Mouse (Mus musculus) urinary bladder, postnatal 25 days (tissue): ENCODE measurements at regions not wholly inside any gene's neighbourhood (a gene's known extent, or its start where the extent isn't known, plus 50 kb on each side); places are given as distances from the start of the nearest gene placed in this dataset.

Source experiments
- DNase-seq: peaks from one replicate; pipeline ENCODE4 v3.0.0; 2022; ENCODE audit warnings: low spot score

DNA sequence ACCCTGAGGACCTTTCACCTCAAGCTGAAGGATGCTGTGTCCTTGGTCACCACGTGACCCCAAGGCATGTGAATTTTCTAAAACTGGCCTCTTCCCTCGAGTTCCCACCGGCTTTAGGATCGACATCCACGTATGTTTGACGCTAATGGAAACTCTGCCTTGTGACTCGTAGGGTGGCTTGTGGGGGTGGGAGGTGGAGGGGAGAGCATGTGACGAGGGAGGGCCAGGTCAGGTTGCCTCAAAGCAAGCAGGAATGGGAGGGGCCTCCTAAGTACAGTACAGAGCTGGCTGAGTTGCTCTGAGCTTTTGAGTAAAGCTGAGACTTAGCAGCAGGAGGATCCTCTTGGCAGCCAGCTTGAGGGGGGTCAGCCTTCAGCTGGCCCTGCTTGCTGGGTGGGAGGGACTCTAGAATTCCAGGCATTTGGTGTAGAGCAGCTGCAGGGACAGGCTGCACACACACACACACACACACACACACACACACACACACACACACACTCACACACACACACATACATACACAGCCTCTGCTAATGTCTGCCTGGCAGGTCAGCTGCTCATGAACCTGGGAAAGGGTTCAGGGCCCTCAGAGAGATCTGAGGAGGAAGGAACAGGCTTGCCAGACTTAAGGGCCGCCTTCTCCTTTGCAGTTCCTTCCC, 78.5 kb downstream of the Sik1 start:
- no peak for DNase-seq

DNA sequence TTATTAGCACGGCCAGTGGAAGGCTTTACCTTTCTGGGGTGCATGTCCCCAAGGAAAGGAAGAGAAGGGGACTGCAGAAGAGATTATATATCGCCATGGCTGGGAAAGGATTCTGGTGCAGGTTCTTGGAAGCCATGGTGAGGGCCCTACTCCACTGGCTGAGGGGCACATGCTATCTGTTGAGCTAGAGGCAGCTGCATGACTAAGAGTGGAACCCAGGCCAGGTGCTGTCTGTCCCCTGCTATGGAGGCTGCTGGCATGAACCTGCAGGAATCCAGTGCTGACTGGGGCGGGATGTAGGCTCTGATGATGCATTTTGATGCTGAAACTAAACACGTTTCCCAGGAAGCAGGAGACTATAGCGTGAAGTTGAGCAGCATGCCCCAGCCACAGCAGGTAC, 77.9 kb downstream of the Sik1 start:
- no peak for DNase-seq

DNA sequence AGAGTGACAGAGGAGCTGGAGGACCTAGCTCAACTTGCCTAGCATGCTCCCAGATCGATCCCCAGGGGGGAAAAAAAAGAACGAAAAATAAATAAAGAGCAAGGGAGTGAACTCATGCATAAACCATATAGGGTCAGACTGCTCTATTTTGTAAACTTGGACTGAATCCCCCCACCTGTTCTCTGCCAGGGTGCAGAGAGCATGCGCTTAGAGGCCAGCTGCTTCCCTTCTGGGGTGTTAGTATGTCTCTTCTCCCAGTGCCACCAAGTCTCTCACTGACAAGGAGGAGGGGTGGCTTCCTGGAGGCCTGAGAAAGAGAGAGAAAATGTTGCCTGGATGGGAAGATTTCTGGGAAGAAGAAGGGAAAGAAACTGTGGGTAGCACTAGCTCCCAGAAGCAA, 76.1 kb downstream of the Sik1 start:
- DNase-seq, result no peak

DNA sequence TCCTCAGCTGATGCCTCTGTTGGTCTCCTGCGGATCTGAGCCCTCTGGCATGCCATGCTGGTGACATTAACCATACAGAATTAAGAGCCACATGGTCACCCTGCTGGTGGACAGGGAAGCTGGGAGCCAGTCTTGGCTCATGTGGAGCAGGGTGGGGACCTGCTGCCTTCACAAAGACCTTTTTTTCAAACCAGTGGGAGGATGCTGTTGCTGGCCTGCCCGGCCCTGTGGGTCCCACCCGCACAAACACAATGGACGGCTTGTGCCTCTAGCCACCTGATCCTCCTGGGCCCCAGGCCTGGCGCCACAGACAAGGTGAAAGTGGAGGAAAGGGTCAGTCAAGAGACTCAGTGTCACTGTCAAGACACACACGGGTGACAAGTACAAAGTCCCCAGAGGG, 73.4 kb downstream of the Sik1 start:
- no peak for DNase-seq

DNA sequence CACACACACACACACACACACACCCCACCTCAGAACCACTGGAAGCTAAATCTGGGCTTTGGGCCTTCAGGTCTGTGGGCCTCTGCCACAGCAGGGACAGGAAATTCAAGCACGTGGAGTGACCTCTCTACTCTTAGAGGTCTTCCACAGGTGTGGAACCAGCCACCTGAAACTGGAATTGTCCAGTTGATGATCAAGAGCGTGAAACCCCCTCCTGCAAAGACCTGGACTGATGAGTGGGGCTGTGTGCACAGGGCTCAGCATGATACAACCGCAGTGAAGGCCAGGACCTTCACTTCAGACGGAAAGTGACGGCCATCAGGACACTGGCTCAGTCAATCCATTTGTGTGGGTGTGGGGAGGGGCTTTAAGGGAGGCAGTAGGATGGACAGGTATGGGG, 72.5 kb downstream of the Sik1 start:
- DNase-seq, result no peak

DNA sequence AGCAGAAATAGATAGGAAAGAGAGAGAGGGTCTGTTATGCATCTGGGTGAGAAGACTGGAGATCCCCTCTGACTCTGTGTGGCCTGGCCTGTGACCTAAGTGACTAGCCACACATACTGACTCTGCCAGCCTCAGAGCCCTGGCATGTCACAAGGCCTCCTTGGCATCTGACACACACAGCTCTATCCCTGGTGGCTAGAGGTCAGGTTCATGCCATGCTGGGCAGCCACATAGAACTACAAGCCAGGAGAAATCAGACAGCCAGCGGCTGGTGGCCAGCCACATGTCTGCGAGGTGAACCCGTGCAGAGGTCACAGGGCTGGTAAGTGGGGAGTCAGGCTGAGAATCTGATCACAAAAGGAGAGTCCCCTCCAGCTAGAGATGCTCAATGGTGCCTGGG, 67.3 kb downstream of the Sik1 start:
- no peak for DNase-seq

DNA sequence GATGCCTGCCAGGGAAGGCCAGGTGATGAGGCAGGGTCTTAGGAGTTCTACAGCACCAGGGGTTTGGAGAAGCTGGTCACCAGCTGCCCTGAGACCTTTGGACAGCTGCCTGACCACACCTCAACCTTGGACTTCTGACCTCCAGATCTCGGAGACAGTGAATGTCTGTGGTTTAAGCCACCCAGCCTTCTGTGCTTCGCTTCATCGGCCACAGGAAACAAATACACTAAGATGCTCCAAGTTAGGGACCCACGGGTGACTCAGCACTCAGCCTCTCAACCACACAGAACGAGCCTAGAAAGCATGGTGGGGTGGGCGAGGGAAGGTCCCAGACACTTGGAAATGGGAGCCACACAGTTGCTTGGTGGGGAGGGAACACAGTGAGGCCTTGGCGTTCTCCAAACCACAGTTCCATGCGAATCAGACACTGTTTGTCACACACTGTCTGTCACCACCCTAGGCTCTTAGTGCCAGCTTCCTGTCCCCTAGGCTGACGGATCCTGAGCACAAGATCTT, 66.5 kb downstream of the Sik1 start:
- no peak for DNase-seq

DNA sequence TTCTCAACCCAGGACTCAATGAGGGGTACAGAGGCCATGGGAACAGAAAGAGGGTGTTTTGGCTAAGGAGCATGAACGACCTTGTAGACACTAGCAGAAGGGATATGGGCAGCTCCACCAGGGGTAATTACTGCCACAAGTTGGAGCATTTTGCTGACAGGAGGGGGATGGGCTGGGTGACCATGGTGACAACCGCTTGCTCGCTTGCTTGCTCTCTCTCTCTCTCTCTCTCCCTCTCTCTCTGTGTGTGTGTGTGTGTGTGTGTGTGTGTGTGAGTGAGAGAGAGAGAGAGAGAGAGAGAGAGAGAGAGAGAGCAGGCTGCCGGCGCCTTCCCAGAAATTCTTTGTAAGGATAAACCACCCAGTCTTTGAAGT, 65.7 kb downstream of the Sik1 start:
- no peak for DNase-seq

DNA sequence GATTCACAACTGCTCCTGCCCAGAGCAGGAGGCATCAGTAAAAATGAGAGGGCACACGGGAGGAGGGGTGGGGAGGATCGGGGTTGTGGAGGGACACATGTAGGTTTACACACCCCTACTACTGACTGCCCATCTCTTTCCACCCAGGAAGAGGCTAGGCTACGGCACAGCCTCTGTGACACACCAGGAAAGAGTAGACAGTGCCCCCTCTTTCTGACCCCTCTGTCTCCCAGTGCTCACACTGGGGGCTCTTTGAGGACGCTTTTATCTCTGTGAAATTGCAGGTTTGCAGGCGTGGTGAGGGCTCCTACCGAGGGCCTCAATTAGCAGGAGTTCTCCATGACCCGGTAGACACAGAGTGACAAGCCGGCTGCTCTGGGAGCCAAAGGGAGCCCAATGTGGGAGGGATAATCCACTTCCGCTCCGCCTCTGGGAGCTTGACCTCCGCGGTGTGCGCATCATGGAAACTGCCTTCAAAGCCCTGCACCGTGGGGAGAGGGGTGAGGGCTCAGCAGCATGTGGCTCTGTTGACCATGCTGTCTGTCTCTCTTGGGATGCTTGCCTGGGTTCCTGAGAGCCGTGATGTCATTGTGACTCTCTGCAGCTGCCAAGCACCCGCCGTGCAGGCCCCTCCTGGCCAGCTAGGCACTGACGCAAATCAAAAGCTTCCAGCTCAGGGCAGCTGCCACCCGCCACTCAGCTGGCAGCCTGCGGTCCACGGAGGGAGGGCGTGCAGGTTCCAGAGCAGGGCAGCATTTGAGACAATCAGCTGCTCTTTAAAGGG, 65.1 kb downstream of the Sik1 start:
- DNase-seq, result no peak

DNA sequence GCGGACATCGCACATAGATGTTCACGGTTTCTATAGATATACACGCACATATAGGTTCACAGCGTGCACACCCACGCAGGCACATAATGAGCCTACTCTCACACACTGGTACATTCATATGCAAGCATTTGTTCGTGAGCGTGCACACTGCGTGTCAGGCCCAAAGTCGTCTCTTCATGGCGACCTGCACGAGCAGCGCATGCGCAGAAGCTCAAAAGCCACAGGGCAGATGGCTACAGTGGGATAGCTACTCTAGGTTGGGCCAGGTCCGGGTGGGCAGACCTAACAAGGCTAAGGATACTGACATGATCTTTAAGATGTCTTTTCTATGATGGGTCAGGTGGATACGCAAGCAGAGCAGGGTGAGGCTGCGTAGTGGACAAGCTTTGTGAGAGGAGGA, 63.9 kb downstream of the Sik1 start:
- DNase-seq, result no peak

DNA sequence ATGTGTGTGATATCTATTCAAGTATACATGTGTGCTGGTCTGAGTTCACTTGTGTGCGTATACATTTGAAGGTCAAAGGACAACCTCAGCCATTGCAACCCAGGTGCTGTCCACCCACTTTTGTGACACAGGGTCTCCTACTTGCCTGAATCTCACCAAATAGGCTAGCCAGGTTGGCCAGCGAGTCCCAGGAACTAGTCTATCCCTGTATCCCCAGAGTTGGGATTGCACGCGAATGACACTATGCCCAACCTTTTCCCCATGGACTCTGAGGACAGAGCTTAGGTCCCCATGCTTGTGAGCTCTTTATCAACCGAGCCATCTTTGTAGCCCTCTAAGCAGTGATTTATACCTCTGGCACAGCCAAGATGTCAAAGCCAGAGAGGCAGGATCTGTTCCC, 62.6 kb downstream of the Sik1 start:
- DNase-seq, result no peak

DNA sequence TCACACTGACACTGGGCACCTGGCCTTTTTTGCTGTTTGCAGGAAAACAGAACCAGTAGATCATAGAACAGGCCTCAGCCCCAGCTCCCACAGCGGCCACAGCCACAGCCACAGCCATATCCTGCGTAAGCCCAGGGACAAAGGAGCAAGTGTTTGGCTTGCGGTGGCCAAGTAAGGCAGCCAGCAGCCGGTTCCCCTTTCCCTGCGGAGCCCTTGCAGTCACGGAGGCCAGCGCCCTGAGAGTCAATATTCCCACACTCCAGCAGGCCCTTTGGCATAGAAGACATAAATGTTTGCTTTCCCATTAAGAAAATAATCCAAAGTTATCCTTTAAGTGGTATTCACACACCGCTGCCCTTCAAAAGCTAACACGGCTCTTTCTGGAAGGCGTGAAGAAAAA, 62.1 kb downstream of the Sik1 start:
- DNase-seq, result no peak

DNA sequence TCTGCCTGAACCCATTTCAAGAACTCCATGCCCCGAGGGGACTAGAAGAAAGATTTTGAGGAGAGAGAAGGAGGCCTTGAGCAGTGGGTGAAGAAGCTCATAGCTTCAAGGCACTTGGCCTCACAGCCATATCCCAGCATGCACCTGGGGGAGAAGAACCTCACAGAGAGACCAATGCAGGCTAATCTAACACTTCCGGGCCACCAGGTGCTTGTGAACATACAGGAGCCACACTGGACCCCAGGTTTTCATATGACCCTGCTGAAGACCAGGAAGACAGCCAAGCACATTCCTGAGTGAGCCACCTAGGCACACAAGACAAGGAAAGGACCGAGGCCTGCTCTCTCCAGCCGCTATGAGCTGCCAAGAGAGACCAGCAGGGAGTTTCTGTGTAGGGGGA, 61.6 kb downstream of the Sik1 start:
- DNase-seq, result no peak
